Mouse (Mus musculus) gastrocnemius, adult 2 months (tissue): ENCODE measurements at regions not wholly inside any gene's neighbourhood (a gene's known extent, or its start where the extent isn't known, plus 50 kb on each side); places are given as distances from the start of the nearest gene placed in this dataset.

ENCODE experiments used
- DNase-seq: peaks from one replicate; pipeline ENCODE4 v3.0.0; 2022
- H3K27ac ChIP-seq: fragments of 200-600 bp; 2 replicates; pipeline ENCODE4 v1.8.1; 2022; ENCODE audit warnings: mild to moderate bottlenecking
- H3K4me3 ChIP-seq: fragments of 200-600 bp; 2 replicates; pipeline ENCODE4 v1.8.1; 2022; ENCODE audit warnings: mild to moderate bottlenecking, moderate library complexity
- CTCF ChIP-seq: fragments of 200-600 bp; IDR thresholded peaks from 2 replicates; pipeline ENCODE4 v1.8.1; 2022; ENCODE audit warnings: antibody characterized with exemption, mild to moderate bottlenecking, moderate library complexity
- intact Hi-C: fragments of 180-260 bp; cut with DNase I; formaldehyde crosslinking; loops from one replicate; pipeline ENCODE4 v1.15.1; 2025

DNA sequence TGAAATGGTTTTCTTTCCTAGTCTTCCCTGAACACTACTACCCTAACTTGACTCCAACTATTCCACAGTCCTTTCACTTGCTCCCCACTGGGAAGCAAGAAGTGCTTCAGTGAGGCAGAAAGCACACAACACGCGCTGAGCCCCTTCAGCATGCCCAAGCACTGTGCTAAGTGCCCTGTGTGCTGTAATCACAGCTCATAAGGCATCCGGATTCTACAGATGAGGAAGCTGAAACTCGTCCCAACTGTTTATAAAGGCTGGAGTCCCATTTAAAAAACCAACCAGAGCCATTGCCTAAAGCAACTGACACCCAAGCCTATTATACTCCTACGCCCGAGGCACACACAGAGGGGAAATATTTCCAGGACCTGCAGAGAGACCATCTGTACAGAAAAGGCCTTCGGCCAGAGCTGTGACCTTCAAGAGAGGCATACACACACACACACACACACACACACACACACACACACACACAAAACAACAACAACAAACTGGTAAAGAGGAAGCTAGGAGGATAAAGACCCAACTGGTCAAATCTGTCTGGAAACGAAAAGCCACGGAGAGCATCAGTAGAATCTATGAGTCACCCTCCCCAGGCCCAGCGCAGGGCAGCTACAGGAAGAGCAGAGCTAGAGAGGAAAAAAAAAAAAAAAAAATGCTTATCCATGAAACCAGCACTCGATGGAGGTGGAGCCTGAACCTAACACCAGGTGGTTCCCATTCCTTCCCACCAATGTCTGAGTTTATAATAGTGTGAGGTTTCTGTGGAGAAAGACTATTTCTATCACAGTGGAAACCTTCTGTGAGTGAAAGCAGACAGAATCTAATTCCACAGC lies 315.4 kb upstream of the Jmjd1c start:
- H3K4me3 ChIP-seq, result no peak overlapping the region
- TF ChIP-seq CTCF, result no peak
- DNase-seq, result no peak
- intact Hi-C loops, result no loop called here
- no peak overlapping the region for H3K27ac ChIP-seq

DNA sequence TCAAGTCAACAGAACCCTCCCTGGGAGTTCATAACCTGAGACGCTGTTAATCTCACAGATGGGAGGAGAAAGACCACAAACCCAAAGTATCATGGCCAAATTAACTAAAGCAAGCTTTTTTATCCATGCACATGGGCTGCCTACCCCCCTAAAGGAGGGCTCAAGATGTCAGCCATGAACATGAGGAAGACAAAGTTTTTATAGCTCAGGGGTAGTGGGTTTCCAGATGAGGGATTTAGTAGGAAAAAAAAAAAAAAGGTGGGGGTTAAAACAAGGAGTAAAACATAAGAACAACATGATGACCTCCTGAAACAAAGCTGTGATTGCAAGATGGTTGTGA lies 314.8 kb upstream of the Jmjd1c start:
- no peak for TF ChIP-seq CTCF
- intact Hi-C loops, result no loop called here
- no peak for DNase-seq
- no peak overlapping the region for H3K27ac ChIP-seq
- H3K4me3 ChIP-seq, result no peak overlapping the region

DNA sequence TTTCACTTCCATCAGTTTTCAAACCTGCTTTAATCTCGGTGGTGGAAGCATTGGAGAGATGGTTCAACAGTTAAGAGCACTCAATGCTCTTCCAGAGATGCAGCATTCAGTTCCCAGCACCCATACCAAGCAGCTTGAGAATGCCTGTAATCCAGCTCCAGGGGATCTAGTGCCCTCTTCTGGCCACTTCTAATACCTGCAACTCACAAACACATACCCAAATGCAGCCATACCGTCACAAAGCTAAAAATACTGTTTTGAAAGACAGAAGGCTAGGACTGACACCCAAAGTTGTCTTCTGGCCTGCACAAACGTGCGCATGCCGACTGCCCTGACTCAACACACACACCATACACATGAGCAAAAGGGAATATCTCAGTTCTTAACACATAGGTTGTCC lies 313.9 kb upstream of the Jmjd1c start:
- Histone ChIP-seq H3K27ac (no peak overlapping the region), H3K4me3 (no peak overlapping the region)
- DNase-seq, result no peak
- intact Hi-C loops, result no loop called here
- TF ChIP-seq CTCF, result no peak; the same call in 1 of the 2 replicates

DNA sequence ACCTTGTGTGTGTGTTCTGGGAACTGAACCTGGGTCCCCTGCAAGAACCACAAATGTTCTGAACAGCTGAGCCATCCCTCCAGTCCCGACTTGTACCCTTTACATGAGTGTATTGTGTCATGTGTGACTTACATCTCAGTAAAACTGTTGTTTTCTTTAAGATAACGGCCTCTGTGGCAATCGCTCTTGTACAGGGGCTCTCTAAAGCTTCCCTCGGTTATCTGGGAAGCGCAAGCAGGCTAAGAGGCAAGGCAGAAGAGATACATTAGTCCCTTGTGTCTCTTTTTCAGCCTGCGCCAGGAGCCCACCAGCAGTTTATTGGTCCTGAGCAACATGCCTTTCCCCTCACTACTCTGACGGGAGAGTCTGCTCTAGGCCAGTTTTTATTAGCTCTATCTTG lies 308.1 kb upstream of the Jmjd1c start:
- no peak for TF ChIP-seq CTCF
- intact Hi-C loops, result no loop called here
- no peak for DNase-seq

DNA sequence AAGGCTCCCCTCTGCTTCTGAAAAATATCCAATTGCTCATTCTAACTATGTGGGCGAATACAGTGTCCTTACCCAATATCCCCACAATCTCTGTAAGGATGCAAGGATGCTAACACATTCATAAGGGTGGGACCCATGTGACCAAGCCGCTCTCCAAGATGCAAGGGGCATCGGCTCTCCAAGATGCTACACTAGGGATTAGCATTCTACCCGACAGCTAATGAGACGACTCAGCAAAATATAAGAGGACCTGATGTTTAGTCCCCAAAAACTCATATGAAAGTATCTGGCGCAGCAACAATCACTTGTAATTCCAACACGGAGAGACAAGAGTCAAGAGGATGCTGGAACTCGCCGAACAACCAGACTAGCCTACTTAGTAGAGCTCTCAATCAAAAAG lies 299.6 kb upstream of the Jmjd1c start:
- Histone ChIP-seq H3K27ac (no peak overlapping the region), H3K4me3 (no peak overlapping the region)
- intact Hi-C loops, result no loop called here
- DNase-seq, result no peak
- TF ChIP-seq CTCF, result no peak

More for the DNA sequence above, 308.1 kb upstream of the Jmjd1c start:
- no peak overlapping the region for H3K4me3 ChIP-seq
- H3K27ac ChIP-seq, result no peak overlapping the region

DNA sequence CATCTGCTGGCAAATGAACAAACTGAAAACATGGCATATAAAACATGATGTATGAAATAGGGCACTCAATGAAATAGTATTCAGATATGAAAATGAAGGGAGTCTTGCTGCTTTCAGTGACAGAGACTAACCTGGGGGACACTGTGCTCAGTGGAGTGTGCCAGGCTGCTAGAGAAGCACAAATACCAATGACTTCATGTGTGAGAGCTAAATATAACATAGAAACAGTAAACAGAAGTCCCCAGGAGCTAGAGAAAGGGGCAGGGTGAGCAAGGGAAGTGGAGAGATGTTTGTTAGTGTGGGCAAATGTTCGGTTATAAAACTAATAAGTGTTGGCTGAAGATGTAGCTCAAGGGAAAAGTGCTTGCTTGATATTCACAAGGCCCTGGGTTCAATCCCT lies 293.2 kb upstream of the Jmjd1c start:
- TF ChIP-seq CTCF, result no peak
- intact Hi-C loops, result no loop called here
- Histone ChIP-seq H3K27ac (no peak overlapping the region), H3K4me3 (no peak overlapping the region)
- no peak for DNase-seq

DNA sequence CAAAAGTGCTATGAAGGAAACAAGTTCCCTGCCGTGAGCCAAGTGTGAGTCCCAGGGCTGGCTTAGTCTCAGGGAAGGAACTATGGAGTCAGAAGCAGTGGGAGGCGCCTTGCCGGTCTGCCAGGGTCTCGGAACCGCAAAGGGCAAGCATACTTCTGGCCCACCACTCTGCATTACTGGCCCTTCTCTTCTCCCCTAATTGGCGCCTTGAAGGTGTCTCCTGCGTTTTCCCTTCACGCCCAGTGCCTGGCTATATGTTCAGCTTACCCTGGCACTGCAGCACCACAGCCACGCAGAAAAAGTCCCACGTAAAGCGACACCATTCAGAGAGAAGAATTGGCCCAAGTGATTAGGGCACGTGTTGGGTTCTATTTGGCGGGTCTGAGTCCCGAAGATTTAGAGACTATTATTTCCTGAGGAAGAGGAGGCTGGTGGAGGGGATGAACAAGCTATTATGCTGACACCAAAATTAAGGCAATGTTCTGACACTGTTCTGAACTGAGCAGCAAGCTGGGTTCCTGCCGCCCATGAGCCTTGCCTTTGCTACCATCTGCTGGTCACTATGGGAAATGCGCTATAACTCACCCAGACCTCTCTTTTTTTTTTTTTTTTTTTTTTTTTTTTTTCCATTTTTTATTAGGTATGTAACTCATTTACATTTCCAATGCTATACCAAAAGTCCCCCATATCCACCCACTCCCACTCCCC lies 288.5 kb upstream of the Jmjd1c start:
- H3K4me3 ChIP-seq, result no peak overlapping the region
- H3K27ac ChIP-seq, result no peak overlapping the region
- peak; percentile 68 for TF ChIP-seq CTCF
- intact Hi-C loops, result no loop called here
- DNase-seq, result peak; percentile 70

DNA sequence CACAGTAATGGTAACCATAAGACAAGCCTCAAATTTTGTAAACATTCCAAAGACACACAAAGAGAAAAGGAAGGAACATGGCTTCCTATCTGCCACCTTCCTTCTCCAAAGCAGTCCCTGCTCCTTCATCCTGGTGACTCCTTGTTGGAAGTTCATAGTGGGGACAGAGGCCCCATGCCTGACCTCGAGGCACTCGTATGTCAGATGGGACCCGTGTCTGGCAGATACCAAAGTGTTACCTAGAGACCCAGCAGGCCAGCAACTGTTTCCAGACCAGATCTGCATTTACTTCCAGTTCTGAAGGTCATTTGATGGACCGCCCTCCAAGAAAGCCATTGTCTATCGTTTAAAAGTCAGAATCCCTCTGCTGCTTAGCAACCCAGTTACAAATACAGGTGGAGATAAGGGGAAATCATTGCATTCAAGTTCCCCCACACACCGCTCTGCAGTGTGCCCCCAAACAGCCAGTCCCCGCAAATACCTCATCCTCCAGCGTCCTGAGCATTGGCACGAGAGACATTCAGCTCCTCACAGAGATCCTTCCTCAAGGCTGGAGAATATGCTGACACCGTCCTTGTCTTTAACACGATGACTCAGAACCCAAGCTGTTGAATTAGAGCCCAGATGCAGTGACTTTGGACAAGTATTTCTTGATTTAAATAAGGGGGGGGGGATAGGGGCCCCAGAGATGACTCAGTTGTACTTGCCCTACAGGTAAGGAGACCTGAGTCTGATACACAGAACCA lies 283.2 kb upstream of the Jmjd1c start:
- no peak for TF ChIP-seq CTCF
- Histone ChIP-seq H3K4me3 (no peak overlapping the region), H3K27ac (no peak overlapping the region)
- no peak for DNase-seq
- intact Hi-C loops, result no loop called here

DNA sequence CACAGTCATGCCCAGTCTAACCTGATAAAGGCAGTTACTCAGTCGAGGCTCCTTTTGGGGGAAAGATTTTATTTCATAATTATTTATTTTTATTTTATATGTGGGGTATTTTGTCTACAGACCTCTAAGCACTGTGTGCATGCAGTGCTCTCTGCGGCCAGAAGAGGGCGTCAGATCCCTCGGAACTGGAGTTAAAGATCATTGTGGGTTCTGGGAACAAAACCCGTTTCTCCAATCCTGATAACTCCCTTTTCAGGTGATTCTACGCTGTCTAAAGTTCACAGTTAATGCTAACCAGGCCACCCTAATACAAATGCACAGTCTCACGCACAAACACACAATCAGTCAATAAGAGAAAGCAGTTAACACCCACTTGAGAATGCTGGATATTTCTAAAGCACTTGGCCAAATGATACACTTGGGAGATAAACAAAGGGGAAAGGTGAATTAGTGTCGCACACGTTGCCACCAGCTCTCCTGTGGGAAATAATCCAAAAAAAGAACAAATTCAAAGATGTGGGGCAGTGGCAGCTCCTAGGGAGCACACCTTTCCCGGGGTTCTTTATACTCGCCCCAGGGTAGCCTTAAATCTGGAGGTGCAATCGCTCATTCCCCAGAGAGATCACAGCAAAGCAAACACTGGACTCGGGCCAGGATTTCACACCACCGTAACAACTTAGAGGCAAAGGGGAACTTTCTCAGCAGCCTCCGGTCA lies 281.9 kb upstream of the Jmjd1c start:
- H3K27ac ChIP-seq, result peak overlapping the region; percentile 31; the same call in 1 of the 2 replicates
- peak; percentile 45 for TF ChIP-seq CTCF
- H3K4me3 ChIP-seq, result peak overlapping the region; percentile 50
- intact Hi-C loops, result no loop called here
- no peak for DNase-seq

DNA sequence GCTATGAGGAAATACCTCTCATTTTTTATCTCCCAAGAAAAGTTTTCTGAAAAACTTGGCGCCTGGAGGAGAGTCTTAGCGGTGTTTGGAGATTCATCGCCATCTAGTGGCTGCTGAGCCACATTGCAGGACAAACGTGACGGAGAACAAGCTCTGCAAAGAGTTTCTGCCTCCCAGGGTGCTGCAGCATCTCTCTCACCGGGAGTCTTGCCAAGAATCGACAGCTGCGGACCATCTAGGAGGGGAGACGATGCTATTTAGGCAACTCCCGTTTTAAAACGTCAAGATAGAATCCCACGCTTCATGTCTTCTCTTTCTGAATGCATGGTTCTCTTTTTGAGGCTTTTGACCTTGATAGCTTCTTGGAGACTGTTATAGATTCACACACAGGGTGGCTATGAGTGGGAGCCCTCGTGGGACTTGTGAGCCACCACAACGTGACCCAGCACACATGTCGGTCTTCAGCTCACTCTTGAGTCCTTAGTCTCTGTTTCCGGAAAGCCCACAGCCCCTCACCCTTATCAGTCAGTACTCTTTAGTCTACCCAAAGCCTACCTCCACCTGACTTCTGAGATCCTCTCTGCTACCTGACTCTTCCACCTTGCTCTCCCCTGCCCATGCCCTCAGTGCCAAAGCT lies 281.2 kb upstream of the Jmjd1c start:
- peak; percentile 91 for TF ChIP-seq CTCF
- DNase-seq, result peak; percentile 77
- no peak overlapping the region; the same call in 1 of the 2 replicates for H3K27ac ChIP-seq
- peak overlapping the region; percentile 50 for H3K4me3 ChIP-seq
- intact Hi-C loops, result no loop called here

DNA sequence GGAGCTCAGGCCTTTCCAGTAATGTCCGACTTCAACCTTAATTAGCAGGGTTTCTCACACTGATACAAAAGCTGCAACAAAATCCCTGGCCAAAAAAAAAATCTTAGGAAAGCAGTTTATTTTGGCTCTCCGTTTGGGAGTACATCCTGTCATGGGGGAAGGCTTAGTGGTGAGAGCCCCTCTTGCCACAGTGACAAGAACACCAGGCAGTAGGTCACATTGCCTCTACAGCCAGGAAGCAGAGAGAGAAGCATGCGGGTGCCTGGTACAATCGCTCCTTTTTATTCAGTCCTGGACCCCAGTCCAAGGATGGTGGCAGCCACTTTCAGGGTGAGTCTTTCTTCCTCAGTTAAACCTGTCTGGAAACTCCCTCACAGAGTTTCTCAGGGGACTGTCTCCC lies 280.0 kb upstream of the Jmjd1c start:
- intact Hi-C loops, result no loop called here
- no peak overlapping the region for H3K27ac ChIP-seq
- no peak overlapping the region for H3K4me3 ChIP-seq
- TF ChIP-seq CTCF, result no peak
- no peak for DNase-seq

DNA sequence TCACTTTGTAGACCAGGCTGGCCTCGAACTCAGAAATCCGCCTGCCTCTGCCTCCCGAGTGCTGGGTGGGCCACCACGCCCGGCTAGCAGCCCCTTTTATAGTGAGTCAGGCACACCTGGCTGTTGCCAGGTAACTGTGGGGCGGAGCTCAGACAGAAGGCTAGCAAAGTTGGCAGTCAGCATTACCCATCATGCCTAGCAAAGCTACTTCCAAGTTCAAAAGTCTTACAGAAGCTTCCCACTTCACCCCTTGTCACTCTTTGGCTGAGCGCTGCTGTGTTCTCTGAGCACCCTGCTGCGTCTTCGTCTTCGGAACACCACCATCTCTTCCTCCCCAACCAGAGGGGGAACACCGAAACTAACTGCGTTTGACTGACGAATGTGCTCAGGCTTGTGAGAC lies 279.1 kb upstream of the Jmjd1c start:
- TF ChIP-seq CTCF, result no peak
- Histone ChIP-seq H3K27ac (no peak overlapping the region), H3K4me3 (no peak overlapping the region)
- intact Hi-C loops, result no loop called here
- no peak for DNase-seq
